Mouse (Mus musculus): Measurements from ENCODE around the gene Efna2. TPM values are rescaled to one million over a fixed set of nuclear protein-coding genes. Genes with fewer than 3 reads are reported as not detected.

Efna2 gene
- polyA plus RNA-seq, 1 experiment from 2014 or later: 41.9 TPM

DNA sequence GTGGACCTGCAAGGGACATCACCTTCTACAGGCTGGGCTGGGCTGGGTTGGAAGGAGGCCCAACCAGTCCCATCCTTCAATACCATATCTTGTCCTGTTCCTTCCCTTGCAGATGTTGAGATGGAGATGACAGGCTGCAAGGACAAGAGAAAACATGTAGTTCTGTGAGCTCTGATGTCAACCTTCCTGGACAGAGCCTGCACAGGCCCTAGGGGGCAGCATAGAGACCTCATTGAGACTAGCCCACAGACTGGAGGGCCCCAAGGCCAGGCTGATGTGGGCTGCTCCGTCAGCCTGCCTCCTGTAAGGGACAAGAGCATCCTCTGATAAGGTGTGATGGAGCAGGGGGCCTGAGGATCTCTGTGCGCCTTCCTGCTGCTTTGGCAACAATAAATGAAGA is 4.6 kb upstream of the Efna2 start:
- Histone ChIP-seq H3K9me3 (ENCODE audit: control insufficient read depth, low read length) (no peaks in the 10 kb centered on the region), H3K4me1 (ENCODE audit: control insufficient read depth, insufficient read depth, low read length) (peaks cover 10% of the 10 kb centered on the region; the same call in 1 of the 2 replicates), H3K36me3 (ENCODE audit: control insufficient read depth, insufficient read depth, low read length) (peaks cover 30% of the 10 kb centered on the region), H3K27me3 (ENCODE audit: control insufficient read depth, insufficient read depth, low read length) (no peaks in the 10 kb centered on the region), H3K9ac (replicated peaks; ENCODE audit: low read length) (no peak overlapping the region), H3K4me3 (replicated peaks; ENCODE audit: low read depth, low read length) (no peak overlapping the region), H3K27ac (replicated peaks; ENCODE audit: low read depth, low read length) (no peak overlapping the region; the same call in 1 of the 2 replicates), H3K4me2 (ENCODE audit: low read length) (no peak overlapping the region)
- ATAC-seq (ENCODE audit: low FRiP score, low TSS enrichment) (no peak), DNase-seq (peak; percentile 71)
- WGBS: 38% methylated on average over 2 of the region's 2 CpGs

DNA sequence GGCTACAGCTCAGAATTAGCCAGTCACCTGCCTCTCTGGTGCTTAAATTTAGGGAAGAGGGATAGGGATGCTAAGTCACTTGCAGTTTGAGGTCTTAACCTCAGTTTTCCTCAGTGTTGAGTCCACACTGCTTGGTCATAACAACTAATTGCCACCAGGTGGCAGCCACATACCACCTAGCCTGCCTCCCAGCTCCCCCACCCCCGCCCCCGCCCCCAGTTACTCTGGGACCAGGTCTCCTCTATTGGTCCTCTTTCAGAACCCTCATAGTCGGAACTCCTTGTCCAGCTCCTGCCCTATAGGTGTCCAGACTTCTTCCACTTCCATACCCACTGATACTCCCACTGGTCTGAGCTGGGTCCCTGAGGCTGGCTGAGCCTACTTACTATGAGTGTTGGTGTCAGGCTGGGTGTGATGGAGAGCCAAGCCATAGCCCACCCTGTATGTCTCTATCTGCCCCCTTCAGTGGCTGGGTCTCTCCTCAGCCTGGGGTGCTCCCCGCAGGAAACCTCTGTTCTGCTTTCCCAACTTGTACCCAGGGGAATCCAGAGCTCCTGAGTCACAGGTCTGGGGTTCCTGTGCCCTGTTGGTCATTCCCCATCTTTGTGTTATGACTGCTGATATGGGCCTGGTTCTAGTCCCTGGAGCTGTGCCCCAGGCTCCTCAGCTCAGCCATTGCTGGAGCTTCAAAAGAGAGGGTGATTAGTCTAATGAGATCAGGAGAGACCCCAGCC is 3.6 kb upstream of the Efna2 start:
- no peaks in the 10 kb centered on the region for H3K9me3 ChIP-seq (ENCODE audit: control insufficient read depth, low read length)
- 0 out of 2 replicates have a peak overlapping the region, but pooled peaks have one; percentile 20 for H3K9ac ChIP-seq (replicated peaks; ENCODE audit: low read length)
- no peak overlapping the region for H3K27ac ChIP-seq (replicated peaks; ENCODE audit: low read depth, low read length)
- no peak overlapping the region for H3K4me2 ChIP-seq (ENCODE audit: low read length)
- peaks cover 19% of the 10 kb centered on the region for H3K4me1 ChIP-seq (ENCODE audit: control insufficient read depth, insufficient read depth, low read length)
- DNase-seq (peak; percentile 83), ATAC-seq (ENCODE audit: low FRiP score, low TSS enrichment) (0 out of 2 replicates have a peak, but pooled peaks have one; percentile 9)
- no peaks in the 10 kb centered on the region for H3K27me3 ChIP-seq (ENCODE audit: control insufficient read depth, insufficient read depth, low read length)
- H3K36me3 ChIP-seq (ENCODE audit: control insufficient read depth, insufficient read depth, low read length): peaks cover 20% of the 10 kb centered on the region
- WGBS: 15% methylated on average over 4 of the region's 4 CpGs
- no peak overlapping the region for H3K4me3 ChIP-seq (replicated peaks; ENCODE audit: low read depth, low read length)

DNA sequence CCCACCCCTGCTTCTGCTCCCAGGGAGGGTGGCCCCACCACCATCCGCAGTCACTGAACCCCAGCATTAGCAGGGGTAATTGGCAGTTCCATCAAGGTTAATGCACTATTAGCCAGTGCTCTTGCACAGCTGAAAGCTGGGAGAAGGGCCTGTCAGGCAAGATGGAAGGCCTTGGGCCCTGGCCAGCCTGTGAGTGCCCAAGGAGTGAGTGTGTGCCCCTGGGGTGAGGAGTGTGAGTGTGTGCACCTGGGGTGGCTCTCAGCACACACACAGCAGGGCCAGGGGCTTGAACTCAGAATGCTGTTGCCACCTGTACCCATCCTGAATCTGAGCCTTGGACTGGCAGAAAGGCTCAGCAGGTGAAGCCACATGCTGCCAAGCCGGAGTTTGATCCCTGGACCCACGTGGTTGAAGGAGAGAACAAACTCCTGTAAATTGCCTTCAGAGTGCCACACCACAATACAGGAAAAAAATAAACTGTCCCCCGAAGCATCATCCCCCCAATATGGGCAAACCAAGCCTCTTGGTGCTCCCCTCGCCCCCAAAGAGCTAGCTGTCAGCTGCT is 2.9 kb upstream of the Efna2 start:
- Histone ChIP-seq H3K9ac (replicated peaks; ENCODE audit: low read length) (peak overlapping the region; percentile 20; the same call in 1 of the 2 replicates), H3K4me3 (replicated peaks; ENCODE audit: low read depth, low read length) (no peak overlapping the region), H3K4me1 (ENCODE audit: control insufficient read depth, insufficient read depth, low read length) (peaks cover 26% of the 10 kb centered on the region), H3K9me3 (ENCODE audit: control insufficient read depth, low read length) (no peaks in the 10 kb centered on the region), H3K27me3 (ENCODE audit: control insufficient read depth, insufficient read depth, low read length) (no peaks in the 10 kb centered on the region), H3K27ac (replicated peaks; ENCODE audit: low read depth, low read length) (no peak overlapping the region), H3K4me2 (ENCODE audit: low read length) (no peak overlapping the region), H3K36me3 (ENCODE audit: control insufficient read depth, insufficient read depth, low read length) (peaks cover 14% of the 10 kb centered on the region)
- ATAC-seq (ENCODE audit: low FRiP score, low TSS enrichment) (no peak), DNase-seq (no peak)
- 61% methylated on average over 5 of the region's 5 CpGs for WGBS

DNA sequence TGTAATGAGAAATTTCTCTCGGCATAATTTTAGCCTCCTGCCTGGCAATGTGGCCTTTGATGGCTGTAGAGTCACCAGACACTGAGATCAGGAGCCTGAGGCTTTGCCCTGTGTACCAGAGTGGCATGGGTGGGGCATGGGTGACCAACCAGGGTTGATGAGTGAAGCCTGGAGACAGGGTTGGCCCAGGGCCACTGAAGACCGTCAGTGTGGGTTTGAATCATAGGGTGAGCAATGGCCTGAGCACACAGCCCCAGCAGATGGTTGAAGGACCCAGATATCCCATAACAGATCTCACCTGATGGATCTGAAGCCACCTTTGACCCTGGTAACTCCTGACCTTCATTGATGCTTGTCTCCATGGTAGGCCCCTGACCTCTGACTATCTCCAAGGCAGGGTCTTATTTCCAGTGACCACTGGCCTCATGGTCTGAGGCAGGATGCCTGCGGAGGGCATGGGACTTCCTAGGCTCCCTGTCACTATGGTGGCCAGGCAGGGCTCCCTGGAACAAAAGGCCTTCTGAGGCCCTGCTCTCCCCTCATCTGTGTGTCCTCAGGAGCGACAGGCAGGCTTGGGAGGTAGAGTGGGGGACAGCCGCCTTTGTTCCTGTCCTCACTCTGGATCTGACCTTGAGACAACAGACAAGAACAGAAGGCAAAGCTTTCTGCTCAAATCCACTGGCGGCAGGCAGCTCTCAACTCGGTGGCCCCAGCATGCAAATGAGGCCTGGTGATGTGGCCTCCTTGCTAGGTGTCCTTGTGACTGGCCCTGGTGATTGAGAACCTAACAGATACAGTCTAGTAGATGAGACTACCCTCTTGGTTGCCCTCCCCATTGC is 1.6 kb upstream of the Efna2 start:
- Histone ChIP-seq H3K36me3 (ENCODE audit: control insufficient read depth, insufficient read depth, low read length) (peaks cover 5% of the 10 kb centered on the region; the same call in 1 of the 2 replicates), H3K9ac (replicated peaks; ENCODE audit: low read length) (no peak overlapping the region), H3K4me1 (ENCODE audit: control insufficient read depth, insufficient read depth, low read length) (peaks cover 30% of the 10 kb centered on the region), H3K4me3 (replicated peaks; ENCODE audit: low read depth, low read length) (no peak overlapping the region), H3K27ac (replicated peaks; ENCODE audit: low read depth, low read length) (peak overlapping the region; percentile 45; the same call in 1 of the 2 replicates), H3K9me3 (ENCODE audit: control insufficient read depth, low read length) (no peaks in the 10 kb centered on the region), H3K27me3 (ENCODE audit: control insufficient read depth, insufficient read depth, low read length) (no peaks in the 10 kb centered on the region), H3K4me2 (ENCODE audit: low read length) (no peak overlapping the region)
- ATAC-seq (ENCODE audit: low FRiP score, low TSS enrichment) (no peak), DNase-seq (no peak)
- 27% methylated on average over 7 of the region's 7 CpGs for WGBS

DNA sequence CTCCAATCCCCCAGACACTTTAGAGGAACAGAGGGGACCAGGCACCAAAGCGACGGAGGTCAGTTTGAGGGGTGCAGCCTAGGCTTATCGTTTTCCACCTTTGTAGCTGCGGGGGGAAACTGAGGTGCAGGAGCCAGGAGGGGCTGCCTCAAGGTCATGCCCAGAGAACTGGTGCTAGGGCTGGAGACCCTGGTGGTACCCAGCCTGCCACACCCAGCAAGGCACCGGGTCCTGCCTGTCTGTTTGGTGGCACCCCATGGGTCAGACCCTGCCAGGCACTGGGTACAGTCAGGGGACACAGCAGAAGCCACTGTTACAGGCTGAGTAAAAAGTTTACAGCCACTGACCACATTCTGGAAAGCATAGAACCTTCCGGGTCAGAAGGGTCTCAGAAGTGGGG is 1.0 kb downstream of the Efna2 start:
- H3K27ac ChIP-seq (replicated peaks; ENCODE audit: low read depth, low read length): peak overlapping the region; percentile 88
- no peaks in the 10 kb centered on the region for H3K9me3 ChIP-seq (ENCODE audit: control insufficient read depth, low read length)
- H3K4me2 ChIP-seq (ENCODE audit: low read length): peak overlapping the region; percentile 68
- H3K27me3 ChIP-seq (ENCODE audit: control insufficient read depth, insufficient read depth, low read length): no peaks in the 10 kb centered on the region
- WGBS: 16% methylated on average over 6 of the region's 6 CpGs
- peak overlapping the region; percentile 75 for H3K4me3 ChIP-seq (replicated peaks; ENCODE audit: low read depth, low read length)
- peaks cover 30% of the 10 kb centered on the region for H3K4me1 ChIP-seq (ENCODE audit: control insufficient read depth, insufficient read depth, low read length)
- DNase-seq (no peak), ATAC-seq (ENCODE audit: low FRiP score, low TSS enrichment) (no peak)
- H3K9ac ChIP-seq (replicated peaks; ENCODE audit: low read length): peak overlapping the region; percentile 98
- peaks cover 13% of the 10 kb centered on the region for H3K36me3 ChIP-seq (ENCODE audit: control insufficient read depth, insufficient read depth, low read length)

DNA sequence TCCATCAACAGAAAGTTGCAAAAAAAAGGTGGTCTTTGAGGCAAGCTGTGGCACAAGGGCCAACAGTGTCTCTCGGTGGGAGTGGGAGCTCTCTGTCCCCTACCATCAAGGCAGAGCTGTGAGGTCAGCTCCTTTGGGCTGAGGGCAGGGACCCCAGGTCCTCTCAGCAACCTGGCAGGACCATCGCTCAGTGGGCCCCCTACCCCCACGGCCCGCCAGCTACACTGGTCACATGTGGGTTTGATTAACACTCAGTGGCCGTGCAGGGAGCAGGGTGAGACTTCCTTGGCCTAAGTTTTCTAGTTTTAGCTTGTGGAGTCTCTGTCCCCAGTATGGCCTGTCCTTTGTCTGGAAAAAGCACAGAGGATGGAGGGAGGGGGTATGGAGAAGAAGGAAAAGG is 1.5 kb downstream of the Efna2 start:
- H3K4me2 ChIP-seq (ENCODE audit: low read length): peak overlapping the region; percentile 68
- no peak for DNase-seq
- H3K27ac ChIP-seq (replicated peaks; ENCODE audit: low read depth, low read length): peak overlapping the region; percentile 88
- H3K4me1 ChIP-seq (ENCODE audit: control insufficient read depth, insufficient read depth, low read length): peaks cover 30% of the 10 kb centered on the region
- peaks cover 13% of the 10 kb centered on the region for H3K36me3 ChIP-seq (ENCODE audit: control insufficient read depth, insufficient read depth, low read length)
- ATAC-seq (ENCODE audit: low FRiP score, low TSS enrichment): no peak
- H3K4me3 ChIP-seq (replicated peaks; ENCODE audit: low read depth, low read length): peak overlapping the region; percentile 75
- H3K9ac ChIP-seq (replicated peaks; ENCODE audit: low read length): peak overlapping the region; percentile 98
- no peaks in the 10 kb centered on the region for H3K27me3 ChIP-seq (ENCODE audit: control insufficient read depth, insufficient read depth, low read length)
- no peaks in the 10 kb centered on the region for H3K9me3 ChIP-seq (ENCODE audit: control insufficient read depth, low read length)
- 11% methylated on average over 5 of the region's 5 CpGs for WGBS

DNA sequence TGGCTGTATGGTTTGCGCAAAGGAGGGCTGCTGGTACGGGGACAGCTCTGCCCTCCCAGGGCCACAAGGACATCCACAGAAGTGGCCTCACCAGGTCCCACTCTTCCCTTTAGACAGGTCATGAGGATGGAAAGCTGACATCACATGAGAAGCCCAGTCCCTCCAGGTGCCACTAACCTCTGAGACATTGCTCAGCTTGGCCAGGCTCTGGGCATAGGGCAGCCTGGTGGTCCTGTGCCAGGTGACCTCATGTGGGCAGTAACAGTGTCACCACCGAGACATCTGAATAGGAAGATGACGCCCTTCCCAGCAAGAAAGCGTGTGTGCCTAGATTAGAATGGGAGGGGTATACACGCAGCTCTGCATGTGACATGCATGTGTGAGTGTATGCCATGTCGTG is 3.3 kb downstream of the Efna2 start:
- H3K4me3 ChIP-seq (replicated peaks; ENCODE audit: low read depth, low read length): peak overlapping the region; percentile 75

DNA sequence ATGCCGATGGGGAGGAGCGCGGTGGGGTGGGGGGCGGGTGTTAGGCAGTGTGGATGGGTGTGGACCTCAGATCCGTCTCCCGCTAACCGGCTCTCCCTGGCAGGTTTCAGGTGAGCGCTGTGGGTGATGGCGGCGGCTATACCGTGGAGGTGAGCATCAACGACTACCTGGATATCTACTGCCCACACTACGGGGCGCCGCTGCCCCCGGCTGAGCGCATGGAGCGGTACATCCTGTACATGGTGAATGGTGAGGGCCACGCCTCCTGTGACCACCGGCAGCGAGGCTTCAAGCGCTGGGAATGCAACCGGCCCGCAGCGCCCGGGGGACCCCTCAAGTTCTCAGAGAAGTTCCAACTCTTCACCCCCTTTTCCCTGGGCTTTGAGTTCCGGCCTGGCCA is 7.4 kb downstream of the Efna2 start:
- DNase-seq: no peak
- peak overlapping the region; percentile 55 for H3K27ac ChIP-seq (replicated peaks; ENCODE audit: low read depth, low read length)

More for the DNA sequence above, 3.3 kb downstream of the Efna2 start:
- no peaks in the 10 kb centered on the region for H3K9me3 ChIP-seq (ENCODE audit: control insufficient read depth, low read length)
- H3K4me2 ChIP-seq (ENCODE audit: low read length): peak overlapping the region; percentile 68
- WGBS: 61% methylated on average over 7 of the region's 7 CpGs
- ATAC-seq (ENCODE audit: low FRiP score, low TSS enrichment) (no peak), DNase-seq (no peak)
- no peaks in the 10 kb centered on the region for H3K27me3 ChIP-seq (ENCODE audit: control insufficient read depth, insufficient read depth, low read length)
- peak overlapping the region; percentile 88; the same call in 1 of the 2 replicates for H3K27ac ChIP-seq (replicated peaks; ENCODE audit: low read depth, low read length)
- H3K36me3 ChIP-seq (ENCODE audit: control insufficient read depth, insufficient read depth, low read length): peaks cover 23% of the 10 kb centered on the region
- H3K9ac ChIP-seq (replicated peaks; ENCODE audit: low read length): peak overlapping the region; percentile 29; the same call in 1 of the 2 replicates
- peaks cover 27% of the 10 kb centered on the region for H3K4me1 ChIP-seq (ENCODE audit: control insufficient read depth, insufficient read depth, low read length)

More for the DNA sequence above, 7.4 kb downstream of the Efna2 start:
- no peak overlapping the region for H3K4me3 ChIP-seq (replicated peaks; ENCODE audit: low read depth, low read length)
- no peaks in the 10 kb centered on the region for H3K9me3 ChIP-seq (ENCODE audit: control insufficient read depth, low read length)
- no peak overlapping the region; the same call in 1 of the 2 replicates for H3K9ac ChIP-seq (replicated peaks; ENCODE audit: low read length)
- peaks cover 32% of the 10 kb centered on the region for H3K4me1 ChIP-seq (ENCODE audit: control insufficient read depth, insufficient read depth, low read length)
- 37% methylated on average over 27 of the region's 27 CpGs for WGBS
- no peak for ATAC-seq (ENCODE audit: low FRiP score, low TSS enrichment)
- peak overlapping the region; percentile 26 for H3K4me2 ChIP-seq (ENCODE audit: low read length)
- peaks cover 42% of the 10 kb centered on the region for H3K36me3 ChIP-seq (ENCODE audit: control insufficient read depth, insufficient read depth, low read length)
- H3K27me3 ChIP-seq (ENCODE audit: control insufficient read depth, insufficient read depth, low read length): no peaks in the 10 kb centered on the region

All from midbrain, embryonic 14.5 days (tissue).